In the genomic region with DNA sequence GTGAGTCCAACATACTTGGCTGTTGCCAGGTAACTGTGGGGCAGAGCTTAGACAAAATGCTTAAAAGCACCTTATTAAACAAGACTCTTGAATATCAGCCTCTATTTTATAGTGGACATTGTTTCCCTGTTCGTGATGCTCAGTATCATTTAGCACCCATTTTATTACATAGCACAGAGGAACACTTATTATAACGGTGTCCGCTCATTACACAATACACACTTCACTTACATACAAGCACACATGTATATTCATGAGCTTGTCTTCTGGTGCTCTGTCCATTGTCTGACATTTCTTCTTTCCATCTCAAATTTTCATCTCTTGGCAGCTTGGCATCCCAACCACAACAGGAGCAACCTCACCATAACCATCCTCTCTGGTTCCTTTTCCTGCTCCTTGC, we compare ENCODE assay signal across 28 mouse cellular contexts.
"Had no signal": no experiment of that assay in that cellular context is flagged by ENCODE, and none has a peak within 500 bp of the region (broad histone marks: within the 10 kb centered on the region; RNA-seq: fewer than 3 reads in every experiment).

No protein-coding gene starts in this region.

- H3K4me3 ChIP-seq: embryonic facial prominence, embryonic 10.5 days; embryonic facial prominence, embryonic 12.5 days; embryonic facial prominence, embryonic 13.5 days; embryonic facial prominence, embryonic 15.5 days; erythroblast, embryonic 14.5 days; forebrain, embryonic 10.5 days; forebrain, embryonic 12.5 days; forebrain, embryonic 13.5 days; forebrain, embryonic 15.5 days; gastrocnemius, adult 2 months had no signal

- H3K4me1 ChIP-seq: embryonic facial prominence, embryonic 10.5 days; embryonic facial prominence, embryonic 12.5 days; embryonic facial prominence, embryonic 13.5 days; embryonic facial prominence, embryonic 15.5 days; forebrain, embryonic 12.5 days; forebrain, embryonic 15.5 days had no signal

- DNase-seq: cerebellum, adult 2 months; cerebellum, adult 8-10 months; cerebellum, adult 9-10 months; cerebellum, adult 9-11 months; cerebellum, postnatal 10 days; cerebellum, postnatal 14 days; cerebellum, postnatal 25 days; cerebellum, postnatal 36 days; embryo, embryonic 11 days; forebrain, postnatal 0 days; gastrocnemius, adult 2 months; gastrocnemius, postnatal 10 days; gastrocnemius, postnatal 14 days; gastrocnemius, postnatal 25 days; gastrocnemius, postnatal 36 days; heart, adult 11 months; heart, adult 18-20 months had no signal

- H3K27ac ChIP-seq: embryonic facial prominence, embryonic 10.5 days; embryonic facial prominence, embryonic 12.5 days; embryonic facial prominence, embryonic 13.5 days; embryonic facial prominence, embryonic 15.5 days; forebrain, embryonic 10.5 days; forebrain, embryonic 12.5 days; forebrain, embryonic 13.5 days; forebrain, embryonic 15.5 days; gastrocnemius, adult 2 months had no signal

- H3K36me3 ChIP-seq: embryonic facial prominence, embryonic 10.5 days; embryonic facial prominence, embryonic 12.5 days; embryonic facial prominence, embryonic 13.5 days; embryonic facial prominence, embryonic 15.5 days; forebrain, embryonic 10.5 days; forebrain, embryonic 12.5 days; forebrain, embryonic 15.5 days had no signal

- H3K27me3 ChIP-seq: embryonic facial prominence, embryonic 12.5 days; embryonic facial prominence, embryonic 13.5 days; embryonic facial prominence, embryonic 15.5 days; forebrain, embryonic 12.5 days; forebrain, embryonic 13.5 days; forebrain, embryonic 15.5 days had no signal

- H3K4me2 ChIP-seq: embryonic facial prominence, embryonic 12.5 days; embryonic facial prominence, embryonic 13.5 days; embryonic facial prominence, embryonic 15.5 days; forebrain, embryonic 12.5 days; forebrain, embryonic 13.5 days; forebrain, embryonic 15.5 days had no signal

- H3K9ac ChIP-seq: embryonic facial prominence, embryonic 12.5 days; embryonic facial prominence, embryonic 13.5 days; embryonic facial prominence, embryonic 15.5 days; forebrain, embryonic 12.5 days; forebrain, embryonic 13.5 days; forebrain, embryonic 15.5 days; forebrain, postnatal 0 days had no signal

- H3K9me3 ChIP-seq: embryonic facial prominence, embryonic 10.5 days; embryonic facial prominence, embryonic 12.5 days; embryonic facial prominence, embryonic 13.5 days; embryonic facial prominence, embryonic 15.5 days; forebrain, embryonic 10.5 days; forebrain, embryonic 12.5 days; forebrain, embryonic 13.5 days; forebrain, embryonic 15.5 days had no signal

- ATAC-seq: forebrain, embryonic 13.5 days; forebrain, embryonic 14.5 days; forebrain, embryonic 15.5 days; forebrain, embryonic 16.5 days; forebrain, postnatal 0 days had no signal
